Mouse (Mus musculus): Measurements from ENCODE around the gene Pkp4. TPM values are rescaled to one million over a fixed set of nuclear protein-coding genes. Genes with fewer than 3 reads are reported as not detected.

Gene Pkp4
- polyA plus RNA-seq, 1 experiment from 2014 or later: 107 TPM

- ATAC-seq: no peak
Measured at GRCm38 (mm10) chr2:59338926-59339325, 178.3 kb downstream of the Pkp4 start.

DNA sequence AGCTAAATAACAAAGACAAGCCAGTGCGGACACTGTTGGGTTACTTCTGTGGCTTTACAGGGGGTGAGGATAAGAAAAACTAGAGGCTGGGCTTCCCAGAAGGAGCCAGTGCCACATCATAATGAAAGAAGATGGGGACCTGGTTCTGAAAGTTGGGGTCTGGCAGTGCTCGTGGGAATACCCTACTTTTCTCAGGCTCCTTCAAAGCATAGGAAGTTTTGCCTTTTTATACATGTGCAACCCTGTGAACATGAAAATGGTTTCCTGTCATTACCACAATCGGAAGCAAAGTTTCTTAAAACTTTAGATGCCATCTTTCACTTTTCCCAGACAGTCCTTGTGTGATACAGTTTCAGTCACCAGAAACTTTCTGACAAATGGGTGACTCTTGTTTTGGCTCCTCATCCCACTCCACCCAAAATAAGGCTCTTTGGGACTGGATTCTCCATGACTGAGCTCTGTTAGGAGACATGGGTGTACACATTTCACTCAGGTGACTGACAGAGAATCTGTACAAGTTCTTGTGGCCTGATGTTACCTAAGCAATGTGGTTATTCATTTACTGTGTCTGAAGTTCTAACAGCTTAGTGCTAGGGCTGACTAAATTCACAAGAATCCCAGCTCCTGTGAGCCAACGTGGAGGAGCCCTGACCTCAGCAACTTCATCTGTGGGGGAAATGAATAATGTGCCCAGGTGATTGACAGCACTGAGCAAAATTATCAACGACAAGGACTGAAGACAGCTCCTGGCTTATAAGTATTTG lies 179.3 kb downstream of the Pkp4 start:
- H3K27me3 ChIP-seq: no peaks in the 10 kb centered on the region
- ATAC-seq: peak; percentile 94
- CTCF ChIA-PET: no interaction called here
- no peak for TF ChIP-seq CTCF (IDR thresholded peaks at IDR 0.05)
- POLR2A ChIA-PET: no interaction called here
- in situ Hi-C loops (cut with MboI; ENCODE audit: low pct_unique_long_range_greater_than_20kb): no loop called here
- DNase-seq (ENCODE audit: low read depth, low spot score): peak; percentile 62

More at GRCm38 (mm10) chr2:59338926-59339325, 178.3 kb downstream of the Pkp4 start:
- no peak for TF ChIP-seq CTCF (IDR thresholded peaks at IDR 0.05)
- no peak for DNase-seq (ENCODE audit: low read depth, low spot score)
- ChIA-PET CTCF (no interaction called here), POLR2A (no interaction called here)
- no peaks in the 10 kb centered on the region for H3K27me3 ChIP-seq
- in situ Hi-C loops (cut with MboI; ENCODE audit: low pct_unique_long_range_greater_than_20kb): no loop called here

DNA sequence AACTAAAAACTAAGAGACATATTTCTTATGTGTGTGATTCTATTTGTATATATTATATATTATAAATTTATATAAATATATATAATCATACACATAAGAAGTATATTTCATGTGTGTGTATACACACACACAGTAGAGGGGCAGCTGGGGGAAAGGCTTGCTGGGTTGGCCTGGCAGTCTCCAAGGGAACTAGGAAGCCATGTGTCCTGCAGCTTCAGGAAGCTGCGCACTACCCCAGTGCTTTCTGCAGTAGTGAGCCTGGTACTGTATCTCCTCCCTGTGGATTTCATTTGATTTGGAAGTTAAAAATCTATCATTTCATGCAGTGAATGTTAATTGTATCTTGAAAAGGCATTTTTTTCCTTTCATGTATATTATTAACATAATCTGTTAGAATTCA lies 180.2 kb downstream of the Pkp4 start:
- ATAC-seq (no peak), DNase-seq (ENCODE audit: low read depth, low spot score) (no peak)
- CTCF ChIA-PET: no interaction called here
- POLR2A ChIA-PET: no interaction called here
- H3K27me3 ChIP-seq: no peaks in the 10 kb centered on the region
- in situ Hi-C loops (cut with MboI; ENCODE audit: low pct_unique_long_range_greater_than_20kb): no loop called here
- TF ChIP-seq CTCF (IDR thresholded peaks at IDR 0.05): no peak

- no peaks in the 10 kb centered on the region for H3K27me3 ChIP-seq
- ATAC-seq: no peak
- ChIA-PET POLR2A (interaction anchor here (1.5 kb wide), 1 partner anchor 9 kb away, joined by 3 read pairs; no protein-coding TSS in a partner anchor), CTCF (interaction anchor here (1.0 kb wide), 1 partner anchor 10 kb away, joined by 3 read pairs; no protein-coding TSS in a partner anchor)
- no peak for DNase-seq (ENCODE audit: low read depth, low spot score)
- TF ChIP-seq CTCF (IDR thresholded peaks at IDR 0.05): no peak
- in situ Hi-C loops (cut with MboI; ENCODE audit: low pct_unique_long_range_greater_than_20kb): no loop called here
Measured at GRCm38 (mm10) chr2:59342591-59343210, 182.1 kb downstream of the Pkp4 start.

DNA sequence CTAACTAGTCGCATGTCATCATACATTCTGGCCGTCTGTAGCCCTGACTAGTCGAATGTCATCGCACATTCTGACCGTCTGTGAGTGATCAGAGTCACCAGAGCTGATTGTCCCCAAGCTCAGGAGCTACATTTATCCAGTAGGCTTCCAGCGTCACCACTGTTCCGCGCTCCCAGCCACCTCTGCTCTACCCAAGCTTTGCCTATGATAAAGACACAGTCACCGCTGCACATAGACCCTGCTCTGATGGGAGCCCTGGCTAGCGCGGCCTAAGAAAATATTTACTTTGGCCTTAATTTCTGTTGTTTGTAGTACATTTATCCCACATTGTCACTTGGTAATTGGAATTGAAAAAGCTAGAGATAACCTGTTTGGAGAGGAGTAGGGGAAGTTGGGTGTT lies 183.2 kb downstream of the Pkp4 start:
- TF ChIP-seq CTCF (IDR thresholded peaks at IDR 0.05): no peak
- ChIA-PET CTCF (no interaction called here), POLR2A (interaction anchor here (0.6 to 1.5 kb wide), 2 partner anchors 8 to 27 kb away, joined by 3 read pairs; no protein-coding TSS in a partner anchor)
- in situ Hi-C loops (cut with MboI; ENCODE audit: low pct_unique_long_range_greater_than_20kb): no loop called here
- no peaks in the 10 kb centered on the region for H3K27me3 ChIP-seq
- DNase-seq (ENCODE audit: low read depth, low spot score) (no peak), ATAC-seq (no peak)

DNA sequence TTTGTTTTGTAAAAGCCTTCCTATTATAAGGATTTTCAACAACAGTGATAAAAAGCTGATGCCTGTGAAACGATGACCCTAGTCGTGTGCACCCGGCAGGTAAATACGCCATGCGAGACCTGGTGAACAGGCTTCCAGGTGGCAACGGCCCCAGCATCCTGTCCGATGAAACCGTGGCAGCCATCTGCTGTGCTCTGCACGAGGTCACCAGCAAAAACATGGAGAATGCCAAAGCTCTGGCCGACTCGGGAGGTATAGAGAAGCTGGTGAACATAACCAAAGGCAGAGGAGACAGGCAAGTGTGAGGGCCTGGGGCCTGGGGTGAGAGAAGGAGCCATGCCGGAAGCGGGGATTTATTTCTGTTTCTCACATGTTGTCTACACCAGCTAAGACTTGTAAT lies 184.0 kb downstream of the Pkp4 start:
- ATAC-seq (no peak), DNase-seq (ENCODE audit: low read depth, low spot score) (no peak)
- ChIA-PET CTCF (no interaction called here), POLR2A (no interaction called here)
- in situ Hi-C loops (cut with MboI; ENCODE audit: low pct_unique_long_range_greater_than_20kb): no loop called here
- no peak for TF ChIP-seq CTCF (IDR thresholded peaks at IDR 0.05)
- no peaks in the 10 kb centered on the region for H3K27me3 ChIP-seq

DNA sequence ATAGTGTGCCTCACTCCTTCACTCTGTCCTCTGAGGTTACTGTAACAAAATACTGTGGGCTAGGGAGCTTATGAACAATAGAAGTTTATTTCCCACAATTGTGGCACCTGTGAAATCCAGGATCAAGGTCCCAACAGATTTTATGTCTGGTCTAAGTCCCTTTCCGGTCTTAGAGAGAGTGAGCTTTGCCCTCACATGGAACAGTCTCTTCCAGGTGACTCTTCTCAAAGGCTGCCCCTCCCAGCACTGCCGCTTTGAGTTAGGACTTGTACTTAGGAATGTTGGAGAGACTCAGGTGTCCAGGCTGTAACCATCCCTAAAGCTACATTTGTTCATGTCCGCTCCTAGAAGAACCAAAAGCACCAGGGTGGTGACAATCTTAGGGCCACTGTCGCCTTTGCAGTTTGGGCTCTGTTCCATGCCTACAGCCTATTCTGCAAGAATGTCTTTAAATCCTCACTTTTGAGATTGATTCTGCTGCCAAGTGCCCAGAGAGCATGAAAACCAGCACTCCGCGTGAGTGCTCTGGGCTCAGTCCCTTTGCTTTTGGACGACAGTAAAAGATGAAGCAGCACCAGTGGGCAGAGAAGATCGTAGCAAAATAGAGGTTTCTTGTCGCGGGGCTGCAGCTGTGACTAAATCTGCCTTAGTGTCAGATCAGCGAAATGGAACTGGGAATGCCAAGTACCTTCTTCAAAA lies 184.6 kb downstream of the Pkp4 start:
- no peaks in the 10 kb centered on the region for H3K27me3 ChIP-seq
- no peak for TF ChIP-seq CTCF (IDR thresholded peaks at IDR 0.05)
- in situ Hi-C loops (cut with MboI; ENCODE audit: low pct_unique_long_range_greater_than_20kb): no loop called here
- ChIA-PET POLR2A (no interaction called here), CTCF (no interaction called here)
- DNase-seq (ENCODE audit: low read depth, low spot score) (no peak), ATAC-seq (no peak)

GRCm38 (mm10) chr2:59346443-59346842 lies 185.8 kb downstream of the Pkp4 start:
- POLR2A ChIA-PET: no interaction called here
- in situ Hi-C loops (cut with MboI; ENCODE audit: low pct_unique_long_range_greater_than_20kb): no loop called here
- no peak for DNase-seq (ENCODE audit: low read depth, low spot score)
- CTCF ChIA-PET: no interaction called here
- no peaks in the 10 kb centered on the region for H3K27me3 ChIP-seq
- TF ChIP-seq CTCF (IDR thresholded peaks at IDR 0.05): no peak
- no peak for ATAC-seq

DNA sequence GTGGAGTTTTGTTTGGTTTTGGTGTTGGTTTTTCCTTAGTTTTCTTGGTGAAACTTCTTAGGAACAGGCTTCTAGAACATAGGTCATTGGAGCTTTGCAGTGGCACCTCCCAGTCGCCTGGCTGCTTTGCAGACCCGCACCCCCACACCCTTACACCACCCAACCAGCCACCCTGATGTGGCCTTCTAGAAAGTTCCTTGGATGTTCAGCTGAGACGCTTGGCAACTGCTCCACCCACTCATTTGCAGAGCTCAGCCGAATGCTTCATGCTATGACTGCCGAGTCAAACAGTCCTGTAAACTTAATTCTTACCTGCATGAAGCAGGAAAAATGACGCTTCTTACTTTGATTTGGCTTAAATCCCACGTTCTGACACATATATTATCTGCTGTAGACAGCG lies 187.9 kb downstream of the Pkp4 start:
- H3K27me3 ChIP-seq: no peaks in the 10 kb centered on the region
- in situ Hi-C loops (cut with MboI; ENCODE audit: low pct_unique_long_range_greater_than_20kb): no loop called here
- DNase-seq (ENCODE audit: low read depth, low spot score) (no peak), ATAC-seq (no peak)
- TF ChIP-seq CTCF (IDR thresholded peaks at IDR 0.05): no peak
- CTCF ChIA-PET: no interaction called here
- POLR2A ChIA-PET: no interaction called here

- DNase-seq (ENCODE audit: low read depth, low spot score): no peak
- no peak for TF ChIP-seq CTCF (IDR thresholded peaks at IDR 0.05)
- no peaks in the 10 kb centered on the region for H3K27me3 ChIP-seq
- ATAC-seq: no peak
- POLR2A ChIA-PET: no interaction called here
- in situ Hi-C loops (cut with MboI; ENCODE audit: low pct_unique_long_range_greater_than_20kb): no loop called here
- CTCF ChIA-PET: interaction anchor here (1.1 kb wide), 1 partner anchor 10 kb away, joined by 3 read pairs; no protein-coding TSS in a partner anchor
Measured at GRCm38 (mm10) chr2:59350094-59350493, 189.4 kb downstream of the Pkp4 start.
